Comparison of ENCODE assay signal across 9 mouse cellular contexts in the genomic region with DNA sequence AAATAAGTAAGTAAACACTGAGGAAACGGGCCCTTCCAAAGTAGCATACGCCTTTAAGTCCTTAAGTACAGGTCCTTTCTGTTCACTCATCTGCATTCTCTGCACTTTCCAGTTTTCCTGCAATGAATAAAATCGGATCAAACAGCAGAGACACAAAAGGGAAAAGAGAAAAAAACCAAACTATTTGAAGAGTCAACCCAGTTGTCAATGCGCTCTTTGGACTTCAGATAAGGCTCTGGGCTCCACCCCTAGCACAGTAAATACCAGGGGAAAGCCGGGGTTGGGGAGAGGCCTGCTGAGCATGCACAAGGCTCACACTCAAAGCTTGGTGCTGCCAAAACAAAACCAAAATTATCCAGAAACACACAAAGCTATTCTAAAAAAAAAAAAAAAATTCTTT. TPM values are rescaled to one million over a fixed set of nuclear protein-coding genes. Genes with fewer than 3 reads are reported as not detected.
A peak's percentile ranks its signal among the peaks of the same experiment; 100 is the strongest.
DNase-seq lines count a peak whose midpoint lies in the region; ATAC-seq and TF ChIP-seq lines count a peak whose summit lies in the region.
"Had no signal": no experiment of that assay in that cellular context is flagged by ENCODE, and none has a peak within 500 bp of the region (broad histone marks: within the 10 kb centered on the region; RNA-seq: fewer than 3 reads in every experiment).

No protein-coding gene starts in this region.

- H3K9me3 ChIP-seq in embryonic facial prominence, embryonic 10.5 days, result no peaks in the 10 kb centered on the region
- no peaks in the 10 kb centered on the region for H3K9me3 ChIP-seq in hindbrain, embryonic 14.5 days (ENCODE audit: control insufficient read depth, low read length)
- H3K9me3 ChIP-seq in liver, postnatal 0 days (ENCODE audit: low read length), result no peaks in the 10 kb centered on the region

- peak; percentile 54 for DNase-seq in Muller cell, postnatal 12 days (ENCODE audit: inconsistent ontology term)
- no peak for DNase-seq in embryonic facial prominence, embryonic 10.5 days (ENCODE audit: low spot score)
- no peak for DNase-seq in hindbrain, embryonic 14.5 days (ENCODE audit: low spot score)
- peak; percentile 44 for DNase-seq in liver, postnatal 0 days
- DNase-seq in right cerebral cortex, adult 2 months (ENCODE audit: low spot score in 2 of 2), result no peak
- DNase-seq in urinary bladder, postnatal 4 days (ENCODE audit: low spot score in 2 of 2), result no peak
- no peak for DNase-seq in cerebellum, adult 18-20 months
- DNase-seq: kidney, postnatal 14 days had no signal

- WGBS in embryonic facial prominence, embryonic 10.5 days, result 65% methylated on average over 5 of the region's 5 CpGs
- 52% methylated on average over 5 of the region's 5 CpGs for WGBS in hindbrain, embryonic 14.5 days
- 50% methylated on average over 5 of the region's 5 CpGs for WGBS in liver, postnatal 0 days (ENCODE audit: insufficient replicate concordance)

- peaks cover 6% of the 10 kb centered on the region for H3K4me1 ChIP-seq in embryonic facial prominence, embryonic 10.5 days
- peaks cover 11% of the 10 kb centered on the region; the same call in 1 of the 2 replicates for H3K4me1 ChIP-seq in hindbrain, embryonic 14.5 days (replicated peaks; ENCODE audit: control insufficient read depth, insufficient read depth, low read length)
- peaks cover 13% of the 10 kb centered on the region for H3K4me1 ChIP-seq in liver, postnatal 0 days (ENCODE audit: insufficient read depth)

- peak overlapping the region; percentile 36; the same call in 1 of the 2 replicates for H3K27ac ChIP-seq in embryonic facial prominence, embryonic 10.5 days (replicated peaks)
- peak overlapping the region; percentile 90 for H3K27ac ChIP-seq in hindbrain, embryonic 14.5 days
- peak overlapping the region; percentile 76 for H3K27ac ChIP-seq in liver, postnatal 0 days (ENCODE audit: low read depth)

- no peaks in the 10 kb centered on the region for H3K27me3 ChIP-seq in embryonic facial prominence, embryonic 10.5 days (replicated peaks; ENCODE audit: low read depth, poor library complexity, severe bottlenecking)
- H3K27me3 ChIP-seq in hindbrain, embryonic 14.5 days (ENCODE audit: control insufficient read depth, insufficient read depth, low read length), result no peaks in the 10 kb centered on the region
- H3K27me3 ChIP-seq in liver, postnatal 0 days (ENCODE audit: insufficient read depth, low read length), result no peaks in the 10 kb centered on the region

- H3K36me3 ChIP-seq in embryonic facial prominence, embryonic 10.5 days (replicated peaks), result peaks cover 4% of the 10 kb centered on the region; the same call in 1 of the 2 replicates
- peaks cover 8% of the 10 kb centered on the region; the same call in 1 of the 2 replicates for H3K36me3 ChIP-seq in hindbrain, embryonic 14.5 days (replicated peaks; ENCODE audit: control insufficient read depth, insufficient read depth)
- H3K36me3 ChIP-seq in liver, postnatal 0 days (replicated peaks; ENCODE audit: insufficient read depth, low read length), result peaks cover 11% of the 10 kb centered on the region

- no peak for ATAC-seq in hindbrain, embryonic 14.5 days (ENCODE audit: low FRiP score)
- ATAC-seq in liver, postnatal 0 days, result peak; percentile 77

- no peak overlapping the region for H3K9ac ChIP-seq in hindbrain, embryonic 14.5 days
- H3K9ac ChIP-seq in liver, postnatal 0 days (replicated peaks), result no peak overlapping the region

- no peak overlapping the region; the same call in 1 of the 2 replicates for H3K4me2 ChIP-seq in hindbrain, embryonic 14.5 days (replicated peaks)
- H3K4me2 ChIP-seq in liver, postnatal 0 days (ENCODE audit: low read depth, low read length), result peak overlapping the region; percentile 43

- TF ChIP-seq EP300 in liver, postnatal 0 days (IDR thresholded peaks at IDR 0.05; ENCODE audit: low read depth), result no peak

- H3K4me3 ChIP-seq in embryonic facial prominence, embryonic 10.5 days, result no peak overlapping the region
- no peak overlapping the region for H3K4me3 ChIP-seq in hindbrain, embryonic 14.5 days (replicated peaks; ENCODE audit: low read length)
- H3K4me3 ChIP-seq in liver, postnatal 0 days (ENCODE audit: low read depth, low read length), result no peak overlapping the region
- H3K4me3 ChIP-seq: erythroblast, embryonic 14.5 days had no signal

- TF ChIP-seq CTCF in liver, postnatal 0 days (IDR thresholded peaks at IDR 0.05; ENCODE audit: low read depth), result no peak

RNA-seq across cellular contexts. Expression of a gene that starts 18.1 kb away (rescaled TPM):
- polyA plus RNA-seq in embryonic facial prominence, embryonic 10.5 days (2016; fragmentation: Nextera tagmentation; extraction: Ambion mirVana), result 17.8 and 19.3 TPM in 2 replicates
- 14.8 and 16.9 TPM in 2 replicates for polyA plus RNA-seq in hindbrain, embryonic 14.5 days (2014; fragmentation: Nextera tagmentation; extraction: Ambion mirVana)
- 11.9 and 12.4 TPM in 2 replicates for polyA plus RNA-seq in liver, postnatal 0 days (2015; fragmentation: Nextera tagmentation; extraction: Ambion mirVana)

RNA-seq across cellular contexts. Expression of a gene that starts 40.2 kb away (rescaled TPM):
- 0.27 and 0.38 TPM in 2 replicates for polyA plus RNA-seq in embryonic facial prominence, embryonic 10.5 days (2016; fragmentation: Nextera tagmentation; extraction: Ambion mirVana)
- polyA plus RNA-seq in hindbrain, embryonic 14.5 days (2014; fragmentation: Nextera tagmentation; extraction: Ambion mirVana), result 6.6 and 10.8 TPM in 2 replicates
- 1.0 and 1.8 TPM in 2 replicates for polyA plus RNA-seq in liver, postnatal 0 days (2015; fragmentation: Nextera tagmentation; extraction: Ambion mirVana)
- polyA plus RNA-seq: erythroblast, embryonic 14.5 days had no signal

RNA-seq across cellular contexts. Expression of a gene that starts 52.3 kb away (rescaled TPM):
- polyA plus RNA-seq in embryonic facial prominence, embryonic 10.5 days (2016; fragmentation: Nextera tagmentation; extraction: Ambion mirVana), result 92.1 and 92.3 TPM in 2 replicates
- polyA plus RNA-seq in hindbrain, embryonic 14.5 days (2014; fragmentation: Nextera tagmentation; extraction: Ambion mirVana), result 321 and 383 TPM in 2 replicates
- 44.8 and 51.0 TPM in 2 replicates for polyA plus RNA-seq in liver, postnatal 0 days (2015; fragmentation: Nextera tagmentation; extraction: Ambion mirVana)

RNA-seq across cellular contexts. Expression of a gene that starts 53.2 kb away (rescaled TPM):
- polyA plus RNA-seq in embryonic facial prominence, embryonic 10.5 days (2016; fragmentation: Nextera tagmentation; extraction: Ambion mirVana), result 56.6 and 58.2 TPM in 2 replicates
- 86.0 and 89.5 TPM in 2 replicates for polyA plus RNA-seq in hindbrain, embryonic 14.5 days (2014; fragmentation: Nextera tagmentation; extraction: Ambion mirVana)
- polyA plus RNA-seq in liver, postnatal 0 days (2015; fragmentation: Nextera tagmentation; extraction: Ambion mirVana), result 52.5 and 54.5 TPM in 2 replicates

Comparison
In these comparisons a context has a peak if more than half of its experiments do, and no peak if none do; other contexts are left out.
1. DNase-seq: peak in Muller cell, postnatal 12 days (single experiment) and liver, postnatal 0 days (single experiment); none in embryonic facial prominence, embryonic 10.5 days (single experiment), hindbrain, embryonic 14.5 days (single experiment), right cerebral cortex, adult 2 months (0 of 2), urinary bladder, postnatal 4 days (0 of 2) and cerebellum, adult 18-20 months (0 of 2).
2. H3K27ac ChIP-seq: peak in every context shown above with its lines; median percentile 90 in hindbrain, embryonic 14.5 days; 76 in liver, postnatal 0 days; 36 in embryonic facial prominence, embryonic 10.5 days.